Mouse (Mus musculus): ENCODE data around the gene Ptdss2. TPM values are rescaled to one million over a fixed set of nuclear protein-coding genes. Genes with fewer than 3 reads are reported as not detected.
A peak's percentile ranks its signal among the peaks of the same experiment; 100 is the strongest.

Ptdss2 gene
- polyA plus RNA-seq, 1 experiment: 84.6 TPM

DNA sequence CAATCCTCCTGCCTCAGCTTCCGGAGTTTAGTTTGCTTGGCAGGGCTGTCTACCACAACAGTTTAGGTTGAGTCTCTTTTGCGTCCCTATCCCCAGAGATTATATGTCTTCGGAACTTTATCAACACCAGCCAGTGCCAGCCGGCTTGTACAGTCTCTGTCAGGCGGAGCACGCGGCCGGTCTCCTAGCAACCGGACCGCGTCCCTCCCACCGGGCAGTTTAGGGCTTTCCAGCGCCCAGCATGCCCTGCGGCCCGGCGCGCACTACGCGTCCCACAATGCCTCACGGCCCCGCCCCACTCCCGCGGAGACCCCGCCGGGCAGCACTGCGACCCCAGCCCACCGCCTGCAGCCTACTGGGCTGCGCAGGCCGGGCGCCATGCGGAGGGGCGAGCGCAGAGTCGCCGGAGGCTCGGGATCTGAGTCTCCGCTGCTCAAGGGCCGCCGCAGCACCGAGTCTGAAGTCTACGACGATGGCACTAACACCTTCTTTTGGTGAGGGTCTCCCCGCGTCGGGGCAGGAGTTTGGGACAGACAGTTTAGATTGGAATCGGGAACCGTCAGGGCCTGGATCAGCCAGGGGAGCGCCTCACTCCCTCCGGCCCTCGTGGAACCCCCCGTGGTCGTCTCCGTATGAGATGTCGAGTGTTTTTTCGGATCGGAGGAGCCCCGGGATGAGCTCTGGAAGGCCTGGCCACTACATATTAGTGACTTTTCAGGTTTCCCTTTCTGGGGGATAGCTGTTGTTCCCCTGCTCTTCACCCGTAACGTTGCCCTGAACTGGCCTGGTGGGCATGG lies 9.0 kb downstream of the Ptdss2 start:
- H3K4me1 ChIP-seq (ENCODE audit: control insufficient read depth, insufficient read depth, low read length): no peaks in the 10 kb centered on the region; the same call in 1 of the 2 replicates
- H3K4me3 ChIP-seq (replicated peaks; ENCODE audit: control insufficient read depth, low read depth, low read length): peak overlapping the region; percentile 81

DNA sequence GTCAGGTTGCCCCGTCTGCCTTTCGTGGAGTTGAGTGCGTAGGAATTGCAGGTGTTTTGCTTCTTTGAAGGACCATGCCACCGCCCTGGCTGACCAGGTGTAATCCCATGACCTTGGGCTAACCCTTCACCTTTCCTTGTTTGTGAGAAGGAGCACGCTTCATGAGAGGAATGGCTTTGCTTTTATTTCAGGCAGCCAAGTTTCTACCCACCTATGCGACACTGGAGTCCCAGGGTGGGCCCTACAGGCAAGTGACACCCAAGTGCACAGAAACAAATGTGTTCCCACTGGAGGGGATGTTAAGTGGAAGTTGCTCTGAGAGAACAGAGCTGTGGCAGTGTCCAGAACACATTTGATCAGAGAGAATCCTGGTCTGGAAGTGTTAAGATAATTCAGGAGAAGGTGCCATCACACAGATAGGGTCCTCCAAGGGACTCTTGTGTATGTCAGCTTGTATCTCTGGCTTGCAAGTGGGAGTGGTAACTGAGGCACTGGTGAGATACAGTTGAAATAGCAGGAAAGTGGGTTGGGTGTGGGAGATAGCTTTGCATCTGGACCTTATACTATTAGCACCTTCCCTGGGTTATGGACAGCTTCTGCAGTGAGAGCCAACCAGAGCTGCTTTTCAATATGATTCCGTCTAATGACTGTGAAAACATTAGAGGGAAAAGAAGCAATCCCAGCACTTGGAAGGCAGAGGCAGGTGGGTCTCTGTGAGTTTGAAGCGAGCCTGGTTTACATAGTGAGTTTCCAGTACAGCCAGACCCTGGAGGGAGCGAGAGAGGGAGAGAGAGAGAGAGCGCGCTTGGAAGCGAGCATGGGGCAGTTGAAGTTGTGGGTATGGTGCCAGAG lies 9.9 kb downstream of the Ptdss2 start:
- Histone ChIP-seq H3K27ac (ENCODE audit: control insufficient read depth, insufficient read depth, low read depth, low read length, poor library complexity) (peak overlapping the region; percentile 89), H3K4me1 (ENCODE audit: control insufficient read depth, insufficient read depth, low read length) (no peaks in the 10 kb centered on the region; the same call in 1 of the 2 replicates), H3K4me3 (replicated peaks; ENCODE audit: control insufficient read depth, low read depth, low read length) (peak overlapping the region; percentile 81)
- WGBS: 56% methylated on average over 12 of the region's 12 CpGs
- TF ChIP-seq POLR2A (IDR thresholded peaks at IDR 0.05; ENCODE audit: borderline replicate concordance, control insufficient read depth, low read depth, low read length): no peak
- TF ChIP-seq CTCF (IDR thresholded peaks at IDR 0.05; ENCODE audit: control insufficient read depth, insufficient read depth, low read length): no peak

More for the DNA sequence above, 9.0 kb downstream of the Ptdss2 start:
- peak overlapping the region; percentile 68 for H3K27ac ChIP-seq (ENCODE audit: control insufficient read depth, insufficient read depth, low read depth, low read length, poor library complexity)
- WGBS: under 1% methylated on average over 59 of the region's 59 CpGs
- TF ChIP-seq CTCF (IDR thresholded peaks at IDR 0.05; ENCODE audit: control insufficient read depth, insufficient read depth, low read length): no peak
- TF ChIP-seq POLR2A (IDR thresholded peaks at IDR 0.05; ENCODE audit: borderline replicate concordance, control insufficient read depth, low read depth, low read length): peak; percentile 41; the same call in 1 of the 2 replicates

DNA sequence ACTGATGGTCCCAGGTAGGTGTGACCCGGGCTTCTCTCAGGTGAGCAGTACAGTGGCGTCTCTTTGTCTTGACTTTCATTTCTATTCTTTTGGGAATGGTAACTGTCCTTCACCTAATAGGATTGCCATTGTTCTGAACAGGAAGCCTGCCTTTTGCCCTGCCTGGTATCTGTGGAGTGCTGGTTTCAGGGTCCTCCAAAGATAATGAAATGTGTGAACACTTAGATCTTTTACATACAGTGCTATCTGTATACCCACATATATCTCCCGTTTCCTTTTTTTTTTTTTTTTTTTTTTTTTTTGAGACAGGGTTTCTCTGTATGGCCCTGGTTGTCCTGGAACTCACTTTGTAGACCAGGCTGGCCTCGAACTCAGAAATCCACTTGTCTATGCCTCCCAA lies 19.1 kb downstream of the Ptdss2 start:
- no peak overlapping the region for H3K4me3 ChIP-seq (replicated peaks; ENCODE audit: control insufficient read depth, low read depth, low read length)
- no peak overlapping the region for H3K27ac ChIP-seq (ENCODE audit: control insufficient read depth, insufficient read depth, low read depth, low read length, poor library complexity)
- H3K4me1 ChIP-seq (ENCODE audit: control insufficient read depth, insufficient read depth, low read length): no peaks in the 10 kb centered on the region; the same call in 1 of the 2 replicates
- TF ChIP-seq POLR2A (IDR thresholded peaks at IDR 0.05; ENCODE audit: borderline replicate concordance, control insufficient read depth, low read depth, low read length): no peak
- no peak for TF ChIP-seq CTCF (IDR thresholded peaks at IDR 0.05; ENCODE audit: control insufficient read depth, insufficient read depth, low read length)
- 71% methylated on average over 4 of the region's 4 CpGs for WGBS

DNA sequence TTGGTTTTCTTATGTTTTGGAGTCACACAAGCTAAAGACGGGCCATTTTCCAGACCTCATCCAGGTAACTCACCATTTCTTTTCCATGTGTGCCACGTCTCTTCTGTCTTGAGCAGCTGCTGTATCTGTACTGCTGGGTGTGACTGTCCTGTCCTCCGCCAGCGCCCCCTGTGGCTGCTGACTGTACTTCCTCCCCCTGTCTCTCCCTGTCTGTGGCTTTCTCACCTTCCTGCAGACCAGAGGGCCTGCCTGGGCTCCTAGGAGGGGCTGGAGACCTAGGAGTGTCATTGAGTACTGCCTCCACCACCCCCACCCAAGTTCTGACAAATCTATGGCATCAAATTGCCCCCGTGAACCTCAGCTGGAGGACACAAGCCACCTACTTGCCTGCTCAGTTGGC lies 20.9 kb downstream of the Ptdss2 start:
- peak overlapping the region; percentile 20; the same call in 1 of the 2 replicates for H3K27ac ChIP-seq (ENCODE audit: control insufficient read depth, insufficient read depth, low read depth, low read length, poor library complexity)
- 44% methylated on average over 5 of the region's 5 CpGs for WGBS
- no peaks in the 10 kb centered on the region; the same call in 1 of the 2 replicates for H3K4me1 ChIP-seq (ENCODE audit: control insufficient read depth, insufficient read depth, low read length)
- no peak overlapping the region for H3K4me3 ChIP-seq (replicated peaks; ENCODE audit: control insufficient read depth, low read depth, low read length)
- TF ChIP-seq CTCF (IDR thresholded peaks at IDR 0.05; ENCODE audit: control insufficient read depth, insufficient read depth, low read length) (peak; percentile 79), POLR2A (IDR thresholded peaks at IDR 0.05; ENCODE audit: borderline replicate concordance, control insufficient read depth, low read depth, low read length) (no peak)

DNA sequence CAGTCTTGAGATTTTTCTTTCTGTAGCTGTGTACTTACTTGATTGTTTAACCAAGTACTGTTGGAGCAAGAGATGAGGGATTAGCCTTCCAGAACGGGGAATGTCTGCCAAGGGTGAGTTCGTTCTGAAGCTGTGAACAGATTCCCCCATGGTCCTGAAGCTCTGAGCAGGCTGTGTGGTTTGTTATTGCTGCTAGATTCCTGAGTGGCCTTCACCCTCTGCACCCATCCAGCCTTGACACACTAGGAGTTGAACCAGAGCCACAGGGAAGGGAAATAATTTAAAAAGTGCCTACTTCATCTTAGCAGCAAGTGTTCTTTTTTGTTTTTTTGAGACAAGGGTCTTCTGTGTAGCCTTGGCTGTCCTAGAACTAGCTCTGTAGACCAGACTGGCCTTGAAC lies 21.7 kb downstream of the Ptdss2 start:
- Histone ChIP-seq H3K4me3 (replicated peaks; ENCODE audit: control insufficient read depth, low read depth, low read length) (no peak overlapping the region), H3K4me1 (ENCODE audit: control insufficient read depth, insufficient read depth, low read length) (no peaks in the 10 kb centered on the region; the same call in 1 of the 2 replicates), H3K27ac (ENCODE audit: control insufficient read depth, insufficient read depth, low read depth, low read length, poor library complexity) (no peak overlapping the region)
- 79% methylated on average over 2 of the region's 2 CpGs for WGBS
- no peak for TF ChIP-seq POLR2A (IDR thresholded peaks at IDR 0.05; ENCODE audit: borderline replicate concordance, control insufficient read depth, low read depth, low read length)
- TF ChIP-seq CTCF (IDR thresholded peaks at IDR 0.05; ENCODE audit: control insufficient read depth, insufficient read depth, low read length): no peak

DNA sequence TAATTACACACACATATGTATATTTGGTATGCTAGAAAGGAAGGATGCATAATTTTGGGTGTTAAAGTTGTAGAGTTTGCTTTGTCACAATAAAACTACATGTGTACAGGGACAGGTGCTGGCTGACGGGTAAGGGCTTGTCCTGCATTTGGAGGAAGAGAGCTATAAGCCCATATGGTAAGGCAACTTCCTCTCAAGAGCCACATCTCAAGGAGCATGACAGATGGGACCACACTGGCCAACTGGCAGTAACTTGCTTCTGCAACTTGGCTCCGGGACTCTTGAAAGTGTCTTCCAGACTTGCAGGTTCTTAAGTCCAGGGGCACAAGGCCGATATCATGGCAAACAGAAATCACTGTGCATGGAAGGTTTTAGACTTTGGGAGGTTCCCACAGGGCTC lies 22.5 kb downstream of the Ptdss2 start:
- Histone ChIP-seq H3K4me3 (replicated peaks; ENCODE audit: control insufficient read depth, low read depth, low read length) (no peak overlapping the region), H3K4me1 (ENCODE audit: control insufficient read depth, insufficient read depth, low read length) (no peaks in the 10 kb centered on the region; the same call in 1 of the 2 replicates), H3K27ac (ENCODE audit: control insufficient read depth, insufficient read depth, low read depth, low read length, poor library complexity) (no peak overlapping the region)
- TF ChIP-seq POLR2A (IDR thresholded peaks at IDR 0.05; ENCODE audit: borderline replicate concordance, control insufficient read depth, low read depth, low read length): no peak
- no peak for TF ChIP-seq CTCF (IDR thresholded peaks at IDR 0.05; ENCODE audit: control insufficient read depth, insufficient read depth, low read length)
- WGBS: 33% methylated on average over 3 of the region's 3 CpGs

DNA sequence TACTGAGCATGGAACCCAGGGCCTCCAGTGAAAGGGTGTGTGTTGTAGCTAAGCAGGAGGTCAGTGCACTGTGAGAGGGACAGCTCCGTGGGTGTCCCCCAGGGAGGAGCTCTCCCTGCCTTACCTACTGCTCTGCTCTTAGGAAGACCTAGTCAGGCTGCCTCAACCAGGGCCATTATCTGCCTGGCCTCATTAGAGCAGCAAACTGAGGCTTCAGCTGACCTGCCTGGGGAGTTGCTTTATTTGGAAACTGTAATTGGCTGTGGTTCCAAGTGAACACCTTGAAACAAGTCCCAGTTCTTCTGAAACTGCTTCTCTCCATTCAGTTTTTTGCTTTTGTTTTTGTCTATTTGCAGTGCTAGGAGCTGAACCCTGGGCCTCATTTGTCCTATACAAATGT lies 23.2 kb downstream of the Ptdss2 start:
- Histone ChIP-seq H3K4me1 (ENCODE audit: control insufficient read depth, insufficient read depth, low read length) (no peaks in the 10 kb centered on the region; the same call in 1 of the 2 replicates), H3K27ac (ENCODE audit: control insufficient read depth, insufficient read depth, low read depth, low read length, poor library complexity) (no peak overlapping the region; the same call in 1 of the 2 replicates), H3K4me3 (replicated peaks; ENCODE audit: control insufficient read depth, low read depth, low read length) (no peak overlapping the region)
- WGBS: 71% methylated on average over 1 of the region's 1 CpGs
- TF ChIP-seq POLR2A (IDR thresholded peaks at IDR 0.05; ENCODE audit: borderline replicate concordance, control insufficient read depth, low read depth, low read length) (no peak), CTCF (IDR thresholded peaks at IDR 0.05; ENCODE audit: control insufficient read depth, insufficient read depth, low read length) (no peak)
